ENCODE assay signal across 25 mouse cellular contexts in the genomic region with DNA sequence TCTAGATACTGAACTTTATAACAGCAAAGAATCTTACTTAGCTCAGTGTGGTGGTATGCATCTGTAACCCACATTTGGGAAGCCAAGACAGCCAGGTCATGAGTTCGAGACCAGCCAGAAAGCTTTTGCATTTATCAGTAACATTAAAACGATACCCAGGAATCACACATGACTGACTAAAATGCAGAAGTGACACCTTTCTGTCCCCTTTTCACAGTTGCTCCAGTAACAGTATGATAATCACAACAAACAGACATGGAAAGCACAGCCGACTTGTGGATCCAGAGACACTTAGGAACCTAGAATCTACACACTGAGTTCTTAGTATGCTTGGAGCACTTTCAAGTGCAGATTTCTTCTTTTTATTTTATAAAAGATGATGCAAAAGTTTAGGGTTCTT. TPM values are rescaled to one million over a fixed set of nuclear protein-coding genes. Genes with fewer than 3 reads are reported as not detected.
DNase-seq lines count a peak whose midpoint lies in the region; ATAC-seq and TF ChIP-seq lines count a peak whose summit lies in the region.
"Had no signal": no experiment of that assay in that cellular context is flagged by ENCODE, and none has a peak within 500 bp of the region (broad histone marks: within the 10 kb centered on the region; RNA-seq: fewer than 3 reads in every experiment).

No protein-coding gene starts in this region.

- no peak for TF ChIP-seq POLR2A in heart, adult 2 months (IDR thresholded peaks at IDR 0.05; ENCODE audit: insufficient read depth, low read depth, low read length)
- no peak for TF ChIP-seq POLR2A in CH12.LX (IDR thresholded peaks at IDR 0.05; ENCODE audit: low read depth, low read length)

- no peak overlapping the region for H3K4me2 ChIP-seq in heart, embryonic 12.5 days
- H3K4me2 ChIP-seq in heart, embryonic 16.5 days (ENCODE audit: low read depth, low read length): no peak overlapping the region
- no peak overlapping the region for H3K4me2 ChIP-seq in CH12.LX (ENCODE audit: insufficient read depth, low read depth, poor library complexity, severe bottlenecking)
- H3K4me2 ChIP-seq: embryonic facial prominence, embryonic 15.5 days; hindbrain, embryonic 14.5 days; intestine, embryonic 15.5 days had no signal

- in situ Hi-C loops in CH12.LX (cut with MboI; ENCODE audit: low pct_ligation_motif_present, low pct_unique_long_range_greater_than_20kb, low sequenced_read_pairs): no loop called here

- no peaks in the 10 kb centered on the region for H3K79me2 ChIP-seq in heart, adult 2 months (replicated peaks; ENCODE audit: control insufficient read depth, insufficient read depth, low read length)
- no peaks in the 10 kb centered on the region for H3K79me2 ChIP-seq in CH12.LX (replicated peaks; ENCODE audit: control insufficient read depth, extremely low read depth, insufficient read depth, poor library complexity, severe bottlenecking)

- no peak for TF ChIP-seq EP300 in heart, adult 2 months (IDR thresholded peaks at IDR 0.05; ENCODE audit: insufficient read depth, low read depth, low read length)
- no peak for TF ChIP-seq EP300 in CH12.LX (IDR thresholded peaks at IDR 0.05; ENCODE audit: low read length)

- no peak for ATAC-seq in heart, embryonic 12.5 days (ENCODE audit: insufficient number of reproducible peaks, low FRiP score)
- ATAC-seq in heart, embryonic 16.5 days (replicated peaks; ENCODE audit: extremely low read depth, insufficient read depth, low FRiP score): no peak
- ATAC-seq: activated CD4-positive, CD25-positive, alpha-beta regulatory T cell, adult 4 months; CD4-positive, CD25-positive, alpha-beta regulatory T cell, adult 4 months; forebrain, embryonic 14.5 days; intestine, embryonic 15.5 days; Patski had no signal

- H3K9ac ChIP-seq in heart, embryonic 12.5 days: no peak overlapping the region
- H3K9ac ChIP-seq in heart, adult 2 months (ENCODE audit: low read depth, low read length): no peak overlapping the region
- no peak overlapping the region for H3K9ac ChIP-seq in heart, embryonic 16.5 days (ENCODE audit: low read length)
- H3K9ac ChIP-seq in CH12.LX (ENCODE audit: insufficient read depth, low read depth): no peak overlapping the region
- H3K9ac ChIP-seq: embryonic facial prominence, embryonic 15.5 days; hindbrain, embryonic 14.5 days; intestine, embryonic 15.5 days had no signal

- no peak for TF ChIP-seq CTCF in heart, adult 2 months (IDR thresholded peaks at IDR 0.05)
- no peak for TF ChIP-seq CTCF in CH12.LX (conservative IDR thresholded peaks at IDR 0.05 in 1 of 2, IDR thresholded peaks at IDR 0.05 in 1 of 2; ENCODE audit: low read depth in 2 of 2, low read length in 2 of 2)

- no peak for TF ChIP-seq RAD21 in CH12.LX (IDR thresholded peaks at IDR 0.05; ENCODE audit: low read depth, low read length)

- dilution Hi-C loops in CH12.LX (cut with MboI; ENCODE audit: extremely low pct_ligation_motif_present, extremely low pct_unique_long_range_greater_than_20kb, low sequenced_read_pairs): no loop called here

- H3K4me1 ChIP-seq in heart, embryonic 12.5 days (replicated peaks): peaks cover 36% of the 10 kb centered on the region
- no peaks in the 10 kb centered on the region; the same call in 1 of the 2 replicates for H3K4me1 ChIP-seq in heart, adult 2 months (ENCODE audit: control insufficient read depth, insufficient read depth, low read length)
- H3K4me1 ChIP-seq in heart, embryonic 16.5 days (ENCODE audit: control insufficient read depth, insufficient read depth, low read length): peaks cover 38% of the 10 kb centered on the region
- peaks cover 0 to 37% of the 10 kb centered on the region in 2 experiments; a peak in 2 of 4 replicates for H3K4me1 ChIP-seq in CH12.LX (ENCODE audit: control insufficient read depth in 1 of 2, insufficient read depth in 2 of 2)
- H3K4me1 ChIP-seq: embryonic facial prominence, embryonic 15.5 days; forebrain, embryonic 10.5 days; hindbrain, embryonic 10.5 days; intestine, embryonic 15.5 days had no signal

- 83% methylated on average over 3 of the region's 3 CpGs for WGBS in heart, embryonic 12.5 days
- WGBS in heart, adult 2 months: 81% methylated on average over 3 of the region's 3 CpGs
- 87% methylated on average over 3 of the region's 3 CpGs for WGBS in heart, embryonic 16.5 days

- H3K9me3 ChIP-seq in heart, embryonic 12.5 days (replicated peaks): no peaks in the 10 kb centered on the region
- no peaks in the 10 kb centered on the region for H3K9me3 ChIP-seq in heart, embryonic 16.5 days (replicated peaks; ENCODE audit: control insufficient read depth, low read length)
- H3K9me3 ChIP-seq in CH12.LX (replicated peaks; ENCODE audit: low read length): no peaks in the 10 kb centered on the region
- H3K9me3 ChIP-seq: embryonic facial prominence, embryonic 15.5 days; forebrain, embryonic 10.5 days; hindbrain, embryonic 10.5 days; intestine, embryonic 15.5 days had no signal

- H3K36me3 ChIP-seq in heart, embryonic 12.5 days: peaks cover 3% of the 10 kb centered on the region; the same call in 1 of the 2 replicates
- H3K36me3 ChIP-seq in heart, adult 2 months (ENCODE audit: control insufficient read depth, insufficient read depth, low read length): peaks cover 6% of the 10 kb centered on the region
- H3K36me3 ChIP-seq in heart, embryonic 16.5 days (ENCODE audit: control insufficient read depth, insufficient read depth): no peaks in the 10 kb centered on the region
- peaks cover 16 to 86% of the 10 kb centered on the region in 2 experiments for H3K36me3 ChIP-seq in CH12.LX (replicated peaks in 1 of 2; ENCODE audit: control insufficient read depth in 1 of 2, insufficient read depth in 1 of 2, low read length in 1 of 2)
- H3K36me3 ChIP-seq: embryonic facial prominence, embryonic 15.5 days had no signal

- H3K27ac ChIP-seq in heart, embryonic 12.5 days (ENCODE audit: poor library complexity, severe bottlenecking): peak overlapping the region; percentile 67
- H3K27ac ChIP-seq in heart, adult 2 months: no peak overlapping the region
- H3K27ac ChIP-seq in heart, embryonic 16.5 days (ENCODE audit: low read length): peak overlapping the region; percentile 79
- no peak overlapping the region for H3K27ac ChIP-seq in CH12.LX (ENCODE audit: insufficient read depth, low read depth)
- H3K27ac ChIP-seq: embryonic facial prominence, embryonic 15.5 days; forebrain, embryonic 10.5 days; hindbrain, embryonic 10.5 days; hindbrain, embryonic 14.5 days; intestine, embryonic 15.5 days had no signal

- H3K4me3 ChIP-seq in heart, embryonic 12.5 days: no peak overlapping the region
- no peak overlapping the region for H3K4me3 ChIP-seq in heart, adult 2 months
- H3K4me3 ChIP-seq in heart, embryonic 16.5 days (ENCODE audit: low read length): no peak overlapping the region
- no peak overlapping the region for H3K4me3 ChIP-seq in CH12.LX (replicated peaks in 1 of 3; ENCODE audit: low read depth in 2 of 3, low read length in 2 of 3, poor library complexity in 1 of 3)
- H3K4me3 ChIP-seq: embryonic facial prominence, embryonic 15.5 days; erythroblast, embryonic 14.5 days; forebrain, embryonic 10.5 days; gastrocnemius, adult 2 months; hindbrain, embryonic 10.5 days; intestine, embryonic 15.5 days had no signal

- DNase-seq in heart, adult 2 months: no peak
- DNase-seq in heart, postnatal 4 days: no peak
- DNase-seq in CH12.LX (ENCODE audit: extremely low read depth): peak; percentile 58
- DNase-seq in adipocyte (ENCODE audit: low spot score): no peak
- DNase-seq: adrenal gland, adult 2 months; adrenal gland, postnatal 25 days; cerebellum, adult 18-20 months; cerebellum, adult 9-11 months; cerebellum, postnatal 36 days; gastrocnemius, adult 2 months; gastrocnemius, postnatal 25 days; kidney, adult 18-20 months had no signal

- intact Hi-C loops in heart, adult 2 months (cut with DNase I): no loop called here

- H3K27me3 ChIP-seq in heart, embryonic 12.5 days (replicated peaks): no peaks in the 10 kb centered on the region
- no peaks in the 10 kb centered on the region for H3K27me3 ChIP-seq in heart, adult 2 months (ENCODE audit: control insufficient read depth, insufficient read depth, low read length)
- H3K27me3 ChIP-seq in heart, embryonic 16.5 days (ENCODE audit: control insufficient read depth, insufficient read depth, low read length): no peaks in the 10 kb centered on the region
- H3K27me3 ChIP-seq in CH12.LX (replicated peaks): no peaks in the 10 kb centered on the region
- H3K27me3 ChIP-seq: embryonic facial prominence, embryonic 15.5 days; intestine, embryonic 15.5 days; Patski had no signal

TF ChIP-seq in CH12.LX, 34 proteins besides CTCF, POLR2A, EP300 and RAD21:
- no peak for TF ChIP-seq HCFC1 (IDR thresholded peaks at IDR 0.05; ENCODE audit: low read depth, low read length)
- no peak for TF ChIP-seq USF1 (IDR thresholded peaks at IDR 0.05; ENCODE audit: low read depth, low read length)
- no peak for TF ChIP-seq SIN3A (IDR thresholded peaks at IDR 0.05; ENCODE audit: low read length)
- TF ChIP-seq ZMIZ1 (IDR thresholded peaks at IDR 0.05; ENCODE audit: low read depth, low read length): no peak
- TF ChIP-seq KAT2A (IDR thresholded peaks at IDR 0.05; ENCODE audit: insufficient replicate concordance, low read length): no peak
- no peak for TF ChIP-seq TBP (conservative IDR thresholded peaks at IDR 0.05; ENCODE audit: low read depth, low read length)
- no peak for TF ChIP-seq BHLHE40 (IDR thresholded peaks at IDR 0.05; ENCODE audit: low read depth, low read length)
- no peak for TF ChIP-seq E2F4 (IDR thresholded peaks at IDR 0.05; ENCODE audit: insufficient replicate concordance, low read depth, low read length)

RNA-seq across cellular contexts. Expression of gene Strip2, which starts 36.0 kb away (rescaled TPM):
- polyA plus RNA-seq in heart, embryonic 12.5 days (2016; fragmentation: Nextera tagmentation; extraction: Ambion mirVana): 39.5 and 39.8 TPM in 2 replicates
- total RNA-seq in heart, adult 2 months (2021): 10 to 100 TPM; 46.9 to 49.8 TPM
- polyA plus RNA-seq in heart, adult 2 months (2012; rRNA removed): 24.2 and 42.5 TPM in 2 replicates
- polyA plus RNA-seq in heart, embryonic 16.5 days (2015; fragmentation: Nextera tagmentation; extraction: Ambion mirVana): 66.6 and 72.8 TPM in 2 replicates
- total RNA-seq in heart, postnatal 4 days (2021): 10 to 100 TPM; 88.5 to 98.9 TPM
- total RNA-seq in CH12.LX (2012; rRNA removed) (0.42 and 1.1 TPM in 2 replicates), CH12.LX (2014; rRNA removed) (1.3 and 1.6 TPM in 2 replicates)
- polyA plus RNA-seq in CH12.LX (2012; ENCODE audit: insufficient read length, low read depth): 1.4 TPM in 2 replicates
- total RNA-seq: granulocyte monocyte progenitor cell, adult 5-6 weeks had no signal
- polyA plus RNA-seq: activated CD4-positive, CD25-positive, alpha-beta regulatory T cell, adult 4 months had no signal

Comparison
In these comparisons a context has a peak if more than half of its experiments do, and no peak if none do; other contexts are left out.
1. H3K27ac ChIP-seq: peak in heart, embryonic 12.5 days (single experiment) and heart, embryonic 16.5 days (single experiment); none in heart, adult 2 months (single experiment) and CH12.LX (single experiment).
2. RNA of gene Strip2, which starts 36.0 kb away (polyA plus RNA-seq): 66.6 to 72.8 TPM in heart, embryonic 16.5 days, 39.5 to 39.8 TPM in heart, embryonic 12.5 days and 24.2 to 42.5 TPM in heart, adult 2 months; 1.4 TPM in CH12.LX; every median in the first group is over 10 times any median in the second.